Mouse (Mus musculus): ENCODE data around the gene Foxn3. TPM values are rescaled to one million over a fixed set of nuclear protein-coding genes. Genes with fewer than 3 reads are reported as not detected.

The Foxn3 gene
- total RNA-seq, 4 experiments from 2014 or later, result 49.1 to 69.4 (median 57.0) TPM

GRCm38 (mm10) chr12:99526571-99527140 is 36.7 kb downstream of the Foxn3 start:
- DNase-seq (ENCODE audit: low spot score in 2 of 2), result no peak

- no peak for DNase-seq (ENCODE audit: low spot score in 2 of 2)
Measured at GRCm38 (mm10) chr12:99522882-99523281, 40.5 kb downstream of the Foxn3 start.

- no peak for DNase-seq (ENCODE audit: low spot score in 2 of 2)
Measured at GRCm38 (mm10) chr12:99519862-99520261, 43.5 kb downstream of the Foxn3 start.

GRCm38 (mm10) chr12:99519191-99519614 is 44.2 kb downstream of the Foxn3 start:
- no peak for DNase-seq (ENCODE audit: low spot score in 2 of 2)

- DNase-seq (ENCODE audit: low spot score in 2 of 2), result no peak
Measured at GRCm38 (mm10) chr12:99518640-99519039, 44.7 kb downstream of the Foxn3 start.

- DNase-seq (ENCODE audit: low spot score in 2 of 2), result no peak
Measured at GRCm38 (mm10) chr12:99518126-99518525, 45.3 kb downstream of the Foxn3 start.

- no peak for DNase-seq (ENCODE audit: low spot score in 2 of 2)
Measured at GRCm38 (mm10) chr12:99517296-99517695, 46.1 kb downstream of the Foxn3 start.

- no peak for DNase-seq (ENCODE audit: low spot score in 2 of 2)
Measured at GRCm38 (mm10) chr12:99515481-99515880, 47.9 kb downstream of the Foxn3 start.

- no peak for DNase-seq (ENCODE audit: low spot score in 2 of 2)
Measured at GRCm38 (mm10) chr12:99511644-99512043, 51.7 kb downstream of the Foxn3 start.

GRCm38 (mm10) chr12:99510759-99511158 is 52.6 kb downstream of the Foxn3 start:
- DNase-seq (ENCODE audit: low spot score in 2 of 2), result no peak

- DNase-seq (ENCODE audit: low spot score in 2 of 2), result no peak
Measured at GRCm38 (mm10) chr12:99502225-99502624, 61.2 kb downstream of the Foxn3 start.

- DNase-seq (ENCODE audit: low spot score in 2 of 2), result peak; percentile 56 to 58
Measured at GRCm38 (mm10) chr12:99498978-99499694, 64.2 kb downstream of the Foxn3 start.

- DNase-seq (ENCODE audit: low spot score in 2 of 2), result no peak
Measured at GRCm38 (mm10) chr12:99498189-99498977, 65.0 kb downstream of the Foxn3 start.

- DNase-seq (ENCODE audit: low spot score in 2 of 2), result no peak
Measured at GRCm38 (mm10) chr12:99496945-99497344, 66.4 kb downstream of the Foxn3 start.

- no peak for DNase-seq (ENCODE audit: low spot score in 2 of 2)
Measured at GRCm38 (mm10) chr12:99490216-99490615, 73.2 kb downstream of the Foxn3 start.

- no peak for DNase-seq (ENCODE audit: low spot score in 2 of 2)
Measured at GRCm38 (mm10) chr12:99489001-99489592, 74.3 kb downstream of the Foxn3 start.

- no peak for DNase-seq (ENCODE audit: low spot score in 2 of 2)
Measured at GRCm38 (mm10) chr12:99480372-99480771, 83.0 kb downstream of the Foxn3 start.

- DNase-seq (ENCODE audit: low spot score in 2 of 2), result no peak
Measured at GRCm38 (mm10) chr12:99474176-99474575, 89.2 kb downstream of the Foxn3 start.

GRCm38 (mm10) chr12:99473406-99474133 is 89.8 kb downstream of the Foxn3 start:
- DNase-seq (ENCODE audit: low spot score in 2 of 2), result no peak

GRCm38 (mm10) chr12:99471431-99471830 is 92.0 kb downstream of the Foxn3 start:
- peak in 1 of 2 experiments; percentile 15 for DNase-seq (ENCODE audit: low spot score in 2 of 2)

GRCm38 (mm10) chr12:99467884-99468311 is 95.5 kb downstream of the Foxn3 start:
- DNase-seq (ENCODE audit: low spot score in 2 of 2), result peak in 1 of 2 experiments; percentile 11
